Mouse (Mus musculus): ENCODE measurements around the gene Ide.
A peak's percentile ranks its signal among the peaks of the same experiment; 100 is the strongest.

DNA sequence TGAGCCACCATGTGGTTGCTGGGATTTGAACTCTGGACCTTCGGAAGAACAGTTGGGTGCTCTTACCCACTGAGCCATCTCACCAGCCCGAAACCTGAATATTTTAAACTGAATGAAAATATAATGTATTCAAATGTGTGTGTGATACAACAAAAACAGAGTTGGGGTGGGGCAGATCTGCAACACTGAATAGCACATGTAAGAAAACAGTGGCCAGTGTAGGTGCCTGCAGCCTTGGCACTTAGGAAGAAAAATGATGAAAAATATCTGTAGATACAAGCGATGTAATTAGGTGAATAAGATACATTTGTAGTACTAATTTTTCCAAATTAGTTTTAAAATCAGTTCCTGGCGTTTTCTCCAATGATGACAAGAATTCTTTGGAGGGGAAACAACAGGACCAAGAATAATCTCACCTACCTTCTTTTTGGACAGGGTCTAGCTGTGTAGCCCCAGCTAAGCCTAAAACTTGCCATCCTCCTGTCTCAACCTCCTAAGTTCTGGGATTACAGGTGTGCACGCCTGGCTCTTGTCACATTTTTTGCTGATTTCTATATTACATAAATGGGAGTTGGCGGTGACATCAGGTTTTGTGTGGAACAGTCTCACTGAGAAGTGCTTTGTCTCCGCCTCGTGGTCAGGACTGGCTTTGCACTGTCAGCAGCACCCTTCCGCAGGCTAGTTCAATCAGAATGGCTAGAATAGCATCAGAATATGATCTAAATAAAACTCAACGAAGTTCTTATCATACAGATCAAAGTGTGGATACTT is 72.1 kb downstream of the Ide start:
- TF ChIP-seq EP300 (IDR thresholded peaks at IDR 0.05) (no peak), CTCF (IDR thresholded peaks at IDR 0.05) (peak; percentile 98)

Data from lung, postnatal 0 days (tissue).